Mouse (Mus musculus) bone marrow, adult 2 months (tissue): ENCODE data around the gene Srl. TPM values are rescaled to one million over a fixed set of nuclear protein-coding genes. Genes with fewer than 3 reads are reported as not detected.

Source experiments
- H3K27ac ChIP-seq: fragments of 200-500 bp; 2 replicates; pipeline ENCODE4 v1.5.1; 2012; ENCODE audit warnings: low read depth, mild to moderate bottlenecking, control low read depth, inconsistent platforms, low read length; ENCODE audit not compliant: control insufficient read depth, poor library complexity, insufficient read depth
- H3K4me1 ChIP-seq: fragments of 200-500 bp; 2 replicates; pipeline ENCODE4 v1.6.1; 2011; ENCODE audit warnings: low read length; ENCODE audit not compliant: control insufficient read depth, insufficient read depth
- H3K4me3 ChIP-seq: fragments of 200-500 bp; replicated peaks from 2 replicates; pipeline ENCODE3; 2011; ENCODE audit warnings: mild to moderate bottlenecking, low read depth, low read length, control low read depth; ENCODE audit not compliant: control insufficient read depth
- CTCF ChIP-seq: fragments of 200-500 bp; IDR thresholded peaks from 2 replicates; pipeline ENCODE4 v1.5.1; 2011; ENCODE audit warnings: low read length, control low read depth; ENCODE audit not compliant: control insufficient read depth, insufficient read depth
- POLR2A ChIP-seq: fragments of 200-500 bp; IDR thresholded peaks from 2 replicates; pipeline ENCODE4 v1.6.1; 2011; ENCODE audit warnings: low read depth, mild to moderate bottlenecking, control low read depth, low read length, borderline replicate concordance; ENCODE audit not compliant: control insufficient read depth
- WGBS: fragments of 180-500 bp; shearing (Covaris S2); methylation state at CpG from one replicate; pipeline ENCODE4 v1.1.7; 2018; 5-methylcytosine and 5-hydroxymethylcytosine counted together
- polyA plus RNA-seq: library from polyadenylated mRNA; stranded (reverse); fragments of >200 nt; gene quantifications from 2 replicates; pipeline ENCODE4 v1.2.4, GENCODE M21; 2011; ENCODE audit warnings: low replicate concordance; ENCODE audit not compliant: missing spikeins, insufficient read depth, insufficient read length

The Srl gene
- polyA plus RNA-seq, 1 experiment: 1.2 TPM

DNA sequence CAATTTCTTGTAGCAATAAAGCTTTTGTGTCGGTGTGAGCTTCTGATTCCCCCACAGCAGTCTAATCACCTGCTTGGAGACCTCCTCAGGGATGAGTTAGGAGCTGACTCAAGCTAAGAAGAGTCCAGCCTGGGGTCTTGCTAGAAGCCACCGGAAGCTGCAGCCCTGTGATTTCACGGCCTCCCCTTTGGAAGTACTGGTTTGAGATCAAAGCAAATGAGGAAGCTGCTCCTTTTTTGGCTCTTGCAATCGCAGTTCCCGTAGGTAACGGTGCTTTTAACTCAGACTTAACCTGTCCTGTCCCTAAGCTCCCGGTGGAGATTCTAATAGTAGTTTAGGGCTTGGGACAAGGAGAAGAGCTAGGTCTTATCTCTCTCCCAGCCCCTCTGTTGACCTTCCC, 37.0 kb upstream of the Srl start:
- TF ChIP-seq CTCF (no peak), POLR2A (no peak)
- 15% methylated on average over 7 of the region's 7 CpGs for WGBS
- Histone ChIP-seq H3K4me3 (no peak overlapping the region), H3K27ac (no peak overlapping the region), H3K4me1 (no peaks in the 10 kb centered on the region; the same call in 1 of the 2 replicates)

DNA sequence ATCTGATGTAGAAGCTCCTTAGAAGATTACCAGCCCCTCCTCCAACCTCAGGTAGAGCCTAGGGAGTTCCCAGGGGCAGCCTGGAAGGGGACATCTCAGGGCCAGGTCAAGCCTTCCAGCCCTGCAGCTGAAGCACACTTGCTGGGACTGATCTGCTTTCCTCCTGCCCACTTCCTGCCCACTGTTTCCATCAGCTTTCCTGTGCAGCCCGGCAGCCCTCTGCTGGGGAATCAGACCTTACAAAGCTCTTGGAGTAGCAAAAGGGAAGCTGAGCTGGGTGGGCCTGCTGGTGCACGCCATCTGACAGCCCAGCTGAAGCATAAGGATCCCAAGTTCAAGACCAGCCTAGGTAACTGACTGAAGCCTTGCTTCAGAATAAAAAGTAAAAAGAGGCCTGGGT, 35.3 kb upstream of the Srl start:
- no peak overlapping the region for H3K27ac ChIP-seq
- H3K4me1 ChIP-seq: no peaks in the 10 kb centered on the region; the same call in 1 of the 2 replicates
- H3K4me3 ChIP-seq: no peak overlapping the region
- TF ChIP-seq CTCF (no peak), POLR2A (no peak)
- 6% methylated on average over 2 of the region's 2 CpGs for WGBS

- no peaks in the 10 kb centered on the region; the same call in 1 of the 2 replicates for H3K4me1 ChIP-seq
- no peak overlapping the region for H3K27ac ChIP-seq
- 70% methylated on average over 2 of the region's 2 CpGs for WGBS
- no peak overlapping the region for H3K4me3 ChIP-seq
- TF ChIP-seq CTCF: no peak
- TF ChIP-seq POLR2A: no peak
These were observed 34.4 kb upstream of the Srl start for GRCm38 (mm10) chr16:4576038-4576437.

DNA sequence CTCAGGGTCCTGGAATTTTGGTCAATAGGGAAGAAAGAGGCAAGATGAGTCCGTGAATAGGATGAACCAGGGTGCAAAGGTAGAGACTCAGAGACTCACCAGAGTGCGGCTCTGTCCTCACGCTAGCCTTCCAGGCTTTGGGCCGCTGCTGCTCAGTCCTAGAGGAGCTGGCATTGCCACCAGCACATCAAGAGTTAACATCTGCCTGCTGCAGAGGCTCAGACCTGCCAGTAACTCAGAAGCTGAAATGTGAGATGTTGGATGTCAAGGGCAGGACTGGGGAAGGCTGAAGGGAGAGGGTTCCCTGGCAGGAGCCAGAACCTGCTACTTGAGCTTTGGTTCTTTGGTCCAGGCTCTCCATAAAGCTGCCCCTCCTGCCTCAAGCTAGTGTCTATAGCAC, 29.1 kb upstream of the Srl start:
- no peak overlapping the region for H3K4me3 ChIP-seq
- H3K27ac ChIP-seq: no peak overlapping the region
- no peak for TF ChIP-seq POLR2A
- TF ChIP-seq CTCF: no peak
- 91% methylated on average over 4 of the region's 4 CpGs for WGBS
- peaks cover 1% of the 10 kb centered on the region; the same call in 1 of the 2 replicates for H3K4me1 ChIP-seq

GRCm38 (mm10) chr16:4567912-4568311, 26.3 kb upstream of the Srl start:
- H3K4me3 ChIP-seq: no peak overlapping the region
- H3K4me1 ChIP-seq: peaks cover 1% of the 10 kb centered on the region; the same call in 1 of the 2 replicates
- TF ChIP-seq CTCF (peak; percentile 87), POLR2A (no peak)
- WGBS: 20% methylated on average over 4 of the region's 4 CpGs
- H3K27ac ChIP-seq: no peak overlapping the region

DNA sequence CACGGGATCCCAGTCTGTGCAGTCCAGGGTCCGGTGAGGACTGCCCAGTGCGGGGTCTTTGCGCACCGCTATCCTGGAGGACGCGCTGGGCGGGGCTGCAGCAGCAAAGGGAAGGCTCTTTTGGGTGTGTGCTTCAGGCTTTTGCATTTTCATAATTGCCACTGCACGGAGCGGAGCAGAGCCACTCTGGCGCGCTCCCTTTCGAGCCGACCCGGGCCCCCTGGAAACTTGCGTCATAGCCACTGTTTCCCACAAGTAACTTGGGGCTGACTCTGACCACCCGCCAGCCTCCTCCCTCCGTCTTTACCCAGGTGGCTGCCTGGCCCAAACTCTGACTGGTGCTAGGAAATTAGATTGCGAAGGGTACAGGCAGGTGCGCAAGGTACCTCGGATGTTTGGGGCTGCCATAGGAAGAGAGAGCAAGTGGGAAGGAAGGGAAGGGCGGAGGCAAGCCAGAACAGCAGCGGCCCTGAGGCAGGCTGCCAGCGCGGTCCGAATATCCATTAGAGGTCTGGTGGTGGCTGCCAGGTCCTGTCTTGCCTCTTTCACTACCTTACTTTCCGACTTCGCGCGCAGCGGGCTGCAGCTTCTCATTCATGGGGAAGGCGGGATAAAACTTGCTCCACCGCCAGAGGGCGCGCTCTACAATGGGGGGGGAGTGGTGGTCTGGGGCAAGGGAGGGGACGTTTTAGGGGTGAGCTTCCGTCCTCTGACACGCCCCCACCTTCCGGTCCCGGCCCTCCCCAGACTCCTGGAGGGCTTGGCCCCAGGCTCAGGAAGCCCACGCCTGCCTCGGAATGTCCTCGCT, 18.7 kb upstream of the Srl start:
- peak overlapping the region; percentile 69 for H3K27ac ChIP-seq
- under 1% methylated on average over 43 of the region's 43 CpGs for WGBS
- H3K4me1 ChIP-seq: no peaks in the 10 kb centered on the region; the same call in 1 of the 2 replicates

GRCm38 (mm10) chr16:4559715-4560144, 18.1 kb upstream of the Srl start, which contains the start of gene Tfap4:
Tfap4 (minus strand) TSS chr16:4559854.
- H3K27ac ChIP-seq: peak within 1 kb of the TSS; percentile 69
- TF ChIP-seq CTCF (no peak), POLR2A (no peak)
- H3K4me3 ChIP-seq: peak within 1 kb of the TSS; percentile 81
- no peaks in the 10 kb centered on the region; the same call in 1 of the 2 replicates for H3K4me1 ChIP-seq
- under 1% methylated on average over 17 of the region's 17 CpGs for WGBS

More for the DNA sequence above, 18.7 kb upstream of the Srl start:
- TF ChIP-seq POLR2A: peak; percentile 44; the same call in 1 of the 2 replicates
- TF ChIP-seq CTCF: peak; percentile 61
- peak overlapping the region; percentile 81 for H3K4me3 ChIP-seq

DNA sequence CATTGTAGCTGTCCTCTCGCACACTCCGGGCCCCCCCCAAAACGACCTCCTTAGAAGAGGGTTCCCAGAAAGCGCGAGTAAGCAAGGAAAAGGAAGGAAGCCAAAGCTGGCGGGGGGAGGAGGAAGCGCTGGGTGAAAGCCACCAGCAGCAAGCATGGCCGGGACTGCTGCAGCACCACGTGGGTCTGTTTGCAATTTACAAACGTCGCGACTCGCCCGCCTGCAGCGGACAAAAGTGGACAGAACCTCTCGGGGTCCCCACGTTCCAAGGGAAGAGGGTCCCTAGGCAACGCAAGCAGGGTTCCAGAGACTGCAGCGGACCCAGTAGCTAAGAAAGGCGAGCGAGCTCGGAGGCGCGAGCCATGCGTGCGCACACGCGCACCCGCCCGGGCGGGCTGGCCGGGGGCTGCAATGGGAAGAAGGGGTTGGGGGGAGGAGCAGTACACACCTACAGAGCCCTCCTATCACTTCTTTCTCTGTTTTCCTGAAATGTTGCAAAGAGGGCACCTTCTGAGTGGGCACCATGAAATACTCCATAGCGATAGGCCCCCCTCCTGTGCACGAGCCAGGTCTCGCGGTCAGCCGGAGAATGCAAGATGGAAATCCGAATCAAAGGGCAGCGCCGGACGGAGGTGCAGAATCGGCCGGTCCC, 17.5 kb upstream of the Srl start:
- no peak for TF ChIP-seq CTCF
- no peak for TF ChIP-seq POLR2A
- no peaks in the 10 kb centered on the region; the same call in 1 of the 2 replicates for H3K4me1 ChIP-seq
- WGBS: 0% methylated on average over 43 of the region's 43 CpGs
- H3K4me3 ChIP-seq: peak overlapping the region; percentile 81
- peak overlapping the region; percentile 35 for H3K27ac ChIP-seq

DNA sequence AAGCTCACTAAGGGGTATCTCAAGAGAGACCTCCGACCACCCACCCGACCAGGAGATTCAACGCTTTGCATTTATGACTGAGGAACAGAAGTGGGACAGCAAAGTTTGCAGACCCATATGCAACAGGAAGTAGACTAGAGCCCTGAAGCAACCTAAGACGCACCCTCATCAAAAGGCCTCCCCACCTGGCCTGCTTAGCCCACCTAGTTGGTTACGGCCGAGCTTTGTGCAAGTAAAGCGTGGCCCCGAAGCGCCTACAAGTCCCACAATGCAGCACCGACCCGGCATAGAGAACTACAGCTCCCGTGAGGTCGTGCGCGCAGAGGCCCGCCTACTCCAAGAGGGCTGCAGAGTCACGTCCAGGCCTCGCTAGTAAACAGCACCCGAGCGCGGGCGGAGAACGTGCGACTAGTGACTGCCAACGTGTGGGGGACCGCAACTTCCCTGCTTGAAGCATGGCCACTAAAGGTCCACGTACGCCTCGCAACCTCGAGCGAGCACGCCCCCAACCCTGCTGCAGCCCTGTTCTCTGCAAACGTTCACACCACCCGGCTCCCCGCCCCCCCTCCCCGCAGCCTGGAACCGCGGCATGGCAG, 16.9 kb upstream of the Srl start:
- Histone ChIP-seq H3K4me1 (peaks cover under 1% of the 10 kb centered on the region; the same call in 1 of the 2 replicates), H3K27ac (peak overlapping the region; percentile 38), H3K4me3 (peak overlapping the region; percentile 81)
- WGBS: under 1% methylated on average over 38 of the region's 38 CpGs
- TF ChIP-seq POLR2A: peak; percentile 90; the same call in 1 of the 2 replicates
- TF ChIP-seq CTCF: no peak
